Mouse (Mus musculus) urinary bladder, postnatal 36 days (tissue): Measurements from ENCODE around the gene Boll.

Source experiments
- DNase-seq, 2 experiments: peaks; one replicate each; pipeline ENCODE4 v3.0.0; 2022; ENCODE audit warnings: low spot score in 2 of 2, mixed read lengths in 1 of 2

Gene Boll

DNA sequence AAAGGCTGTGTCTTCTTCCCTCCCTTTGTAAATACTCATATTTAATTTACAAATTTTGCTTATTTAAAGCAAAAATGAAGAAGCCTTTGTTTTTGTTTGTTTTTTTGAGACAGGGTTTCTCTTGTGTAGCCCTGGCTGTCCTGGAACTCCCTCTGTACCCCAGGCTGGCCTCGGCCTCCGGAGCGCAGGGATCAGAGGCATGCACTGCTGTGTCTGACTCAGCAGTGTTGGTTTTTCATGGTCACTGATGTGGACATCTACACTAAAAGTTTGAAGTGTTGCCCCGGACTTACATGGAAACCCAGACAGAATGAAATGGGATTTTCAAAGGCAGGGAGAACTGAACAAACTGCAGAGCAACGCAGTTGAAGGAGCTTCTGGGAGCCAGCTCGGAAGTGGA, 155.7 kb downstream of the Boll start:
- no peak for DNase-seq

DNA sequence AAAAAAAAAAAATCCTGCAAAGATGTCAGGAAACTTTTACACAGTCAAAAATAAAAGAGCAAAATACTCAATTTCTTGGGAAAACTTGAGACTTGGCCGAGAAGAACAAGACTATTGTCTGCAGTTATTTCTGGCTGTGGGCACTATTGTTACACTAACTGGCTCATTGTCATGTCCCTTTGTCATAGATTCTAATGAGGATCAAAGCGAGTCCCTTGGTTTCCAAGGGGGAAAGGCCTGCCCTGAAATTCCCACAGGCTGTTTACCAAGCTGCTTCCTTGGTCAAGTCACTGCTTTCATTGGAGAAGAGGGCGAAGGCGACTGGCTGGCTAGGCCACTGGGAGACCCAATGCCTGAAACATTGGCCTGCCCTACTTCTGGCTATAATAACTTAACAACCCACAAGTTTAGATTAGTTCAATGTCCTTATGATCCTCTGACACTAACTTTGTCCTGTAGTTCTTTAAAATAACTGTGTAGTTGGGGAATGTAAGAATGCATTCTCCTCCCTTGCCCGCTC, 157.4 kb downstream of the Boll start:
- DNase-seq: no peak

DNA sequence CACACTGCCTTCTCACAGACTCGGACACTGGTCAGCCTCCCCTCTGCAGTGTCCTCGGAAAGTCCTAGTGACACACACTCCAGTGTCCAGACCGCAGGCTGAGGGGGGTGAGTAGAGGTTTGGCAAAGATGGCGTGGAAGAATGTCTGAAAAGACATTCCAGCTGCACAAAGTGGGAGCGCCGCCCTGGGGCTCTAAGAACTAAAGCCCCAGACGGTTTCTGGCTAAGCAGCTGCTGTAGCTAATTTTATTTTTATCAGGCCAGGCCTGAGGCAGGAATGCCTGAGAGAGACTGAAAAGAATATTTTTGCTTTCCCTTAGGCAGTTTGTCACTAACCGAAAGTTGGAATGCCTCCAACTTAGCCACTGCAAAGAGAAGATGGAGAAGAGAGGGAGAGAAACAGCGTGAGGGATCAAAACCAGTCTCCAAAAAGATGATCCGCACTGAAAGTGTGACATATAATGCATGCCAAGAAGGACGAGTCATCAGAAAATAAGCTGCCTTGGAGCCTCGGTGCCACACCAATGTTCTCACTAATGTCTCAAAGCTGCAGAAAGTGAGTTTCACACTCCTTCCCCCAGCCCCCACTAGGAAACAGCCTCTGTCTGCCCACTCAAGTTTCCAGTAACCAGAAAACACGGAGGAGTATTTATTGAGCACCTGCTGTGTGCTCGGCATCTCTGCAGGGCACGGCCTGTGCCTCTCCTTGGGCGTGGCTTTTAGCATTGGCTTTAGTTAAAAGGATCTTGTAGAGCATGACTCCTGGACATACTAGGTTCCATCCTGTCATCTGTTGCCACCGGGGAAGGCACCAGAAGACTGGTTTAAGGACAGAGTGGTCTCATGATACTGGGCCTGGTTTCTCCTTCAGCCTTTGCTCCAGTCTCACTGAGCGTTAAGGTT, 161.2 kb downstream of the Boll start:
- DNase-seq: peak in 1 of 2 experiments; percentile 8

DNA sequence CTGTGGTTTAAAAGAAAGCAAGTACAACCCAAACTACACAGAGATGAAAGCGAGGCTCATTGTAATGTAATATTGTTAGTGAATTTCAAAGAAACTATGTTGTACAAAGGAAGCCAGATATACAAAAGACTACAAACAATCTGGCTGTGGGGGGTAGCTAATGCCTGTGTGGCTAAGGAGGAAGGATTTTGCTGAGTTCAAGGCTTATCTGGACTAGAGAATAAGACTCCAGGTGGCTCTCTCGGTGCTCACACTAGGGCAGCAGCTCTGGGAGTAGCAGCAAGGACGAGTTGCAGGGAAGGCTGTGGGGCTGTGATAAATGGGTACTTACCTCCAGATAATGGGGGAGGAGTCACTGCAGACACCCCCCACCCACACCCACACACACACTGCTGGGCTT, 164.6 kb downstream of the Boll start:
- DNase-seq: no peak
